Mouse (Mus musculus): Measurements from ENCODE around the gene Zfp637. TPM values are rescaled to one million over a fixed set of nuclear protein-coding genes. Genes with fewer than 3 reads are reported as not detected.
"Not testable (repeated sequence)": the region's sequence is repeated elsewhere in the genome, so short reads cannot be mapped to it uniquely, and the experiment has no call there.

Gene Zfp637
- polyA plus RNA-seq, 1 experiment from 2014 or later: 80.9 TPM

DNA sequence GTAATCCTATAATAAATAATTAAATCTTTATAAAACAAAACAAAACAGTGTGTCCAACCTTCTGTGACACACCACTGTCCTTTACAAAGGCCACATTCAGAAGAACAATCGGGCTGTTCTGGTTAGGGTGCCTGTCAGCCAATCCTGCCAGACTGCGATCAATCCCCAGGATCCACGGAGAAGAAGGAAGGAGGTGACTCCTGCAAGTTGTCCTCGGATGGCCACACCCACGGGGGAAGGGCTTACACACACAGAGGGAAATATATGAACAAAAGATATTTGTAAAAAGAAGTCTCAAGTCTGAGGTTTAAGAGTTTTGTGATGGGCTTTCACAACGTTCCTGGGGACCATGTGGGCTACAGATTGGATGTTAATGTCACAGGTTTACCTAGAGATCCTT is 20.9 kb downstream of the Zfp637 start, which contains the start of gene Zfp239:
Zfp239 (plus strand) TSS at position 253 of the 400 bp plus-strand sequence.
- no peak for ATAC-seq
- TF ChIP-seq EP300 (IDR thresholded peaks at IDR 0.05): no peak
- TF ChIP-seq CTCF (IDR thresholded peaks at IDR 0.05): no peak
- H3K27ac ChIP-seq (ENCODE audit: low read length): no peak within 1 kb of the TSS

GRCm38 (mm10) chr6:117862465-117862864 is 21.5 kb downstream of the Zfp637 start:
- no peak for ATAC-seq
- 73% methylated on average over 8 of the region's 8 CpGs for WGBS
- Histone ChIP-seq H3K9me3 (ENCODE audit: low read length) (no peaks in the 10 kb centered on the region), H3K36me3 (ENCODE audit: insufficient read depth, low read length) (no peaks in the 10 kb centered on the region), H3K27me3 (replicated peaks; ENCODE audit: insufficient read depth, low read length) (no peaks in the 10 kb centered on the region), H3K4me2 (replicated peaks; ENCODE audit: low read depth, low read length) (peak overlapping the region; percentile 97), H3K9ac (replicated peaks; ENCODE audit: low read depth) (no peak overlapping the region), H3K4me1 (ENCODE audit: insufficient read depth, low read depth, low read length) (peaks cover 6% of the 10 kb centered on the region; the same call in 1 of the 2 replicates), H3K27ac (ENCODE audit: low read length) (no peak overlapping the region), H3K4me3 (ENCODE audit: low read depth, low read length) (no peak overlapping the region)
- DNase-seq (ENCODE audit: low spot score): no peak
- TF ChIP-seq CTCF (IDR thresholded peaks at IDR 0.05): no peak
- TF ChIP-seq EP300 (IDR thresholded peaks at IDR 0.05): no peak

More for the DNA sequence above, 20.9 kb downstream of the Zfp637 start, which contains the start of gene Zfp239:
- H3K9me3 ChIP-seq (ENCODE audit: low read length): no peaks in the 10 kb centered on the region
- H3K9ac ChIP-seq (replicated peaks; ENCODE audit: low read depth): no peak within 1 kb of the TSS
- H3K27me3 ChIP-seq (replicated peaks; ENCODE audit: insufficient read depth, low read length): no peaks in the 10 kb centered on the region
- no peak for DNase-seq (ENCODE audit: low spot score)
- peaks cover 6% of the 10 kb centered on the region; the same call in 1 of the 2 replicates for H3K4me1 ChIP-seq (ENCODE audit: insufficient read depth, low read depth, low read length)
- H3K36me3 ChIP-seq (ENCODE audit: insufficient read depth, low read length): no peaks in the 10 kb centered on the region
- H3K4me2 ChIP-seq (replicated peaks; ENCODE audit: low read depth, low read length): peak within 1 kb of the TSS; percentile 97
- WGBS: 57% methylated on average over 6 of the region's 6 CpGs
- H3K4me3 ChIP-seq (ENCODE audit: low read depth, low read length): peak within 1 kb of the TSS; percentile 55

GRCm38 (mm10) chr6:117862899-117863620 is 22.1 kb downstream of the Zfp637 start:
- no peak overlapping the region for H3K27ac ChIP-seq (ENCODE audit: low read length)
- 2% methylated on average over 26 of the region's 26 CpGs for WGBS
- H3K9me3 ChIP-seq (ENCODE audit: low read length): no peaks in the 10 kb centered on the region
- DNase-seq (ENCODE audit: low spot score) (peak; percentile 55), ATAC-seq (peak; percentile 65)
- H3K4me1 ChIP-seq (ENCODE audit: insufficient read depth, low read depth, low read length): peaks cover 6% of the 10 kb centered on the region; the same call in 1 of the 2 replicates
- peak overlapping the region; percentile 97 for H3K4me2 ChIP-seq (replicated peaks; ENCODE audit: low read depth, low read length)
- TF ChIP-seq CTCF (IDR thresholded peaks at IDR 0.05) (no peak), EP300 (IDR thresholded peaks at IDR 0.05) (no peak)
- no peaks in the 10 kb centered on the region for H3K27me3 ChIP-seq (replicated peaks; ENCODE audit: insufficient read depth, low read length)
- no peak overlapping the region for H3K9ac ChIP-seq (replicated peaks; ENCODE audit: low read depth)
- H3K36me3 ChIP-seq (ENCODE audit: insufficient read depth, low read length): no peaks in the 10 kb centered on the region
- H3K4me3 ChIP-seq (ENCODE audit: low read depth, low read length): peak overlapping the region; percentile 55

DNA sequence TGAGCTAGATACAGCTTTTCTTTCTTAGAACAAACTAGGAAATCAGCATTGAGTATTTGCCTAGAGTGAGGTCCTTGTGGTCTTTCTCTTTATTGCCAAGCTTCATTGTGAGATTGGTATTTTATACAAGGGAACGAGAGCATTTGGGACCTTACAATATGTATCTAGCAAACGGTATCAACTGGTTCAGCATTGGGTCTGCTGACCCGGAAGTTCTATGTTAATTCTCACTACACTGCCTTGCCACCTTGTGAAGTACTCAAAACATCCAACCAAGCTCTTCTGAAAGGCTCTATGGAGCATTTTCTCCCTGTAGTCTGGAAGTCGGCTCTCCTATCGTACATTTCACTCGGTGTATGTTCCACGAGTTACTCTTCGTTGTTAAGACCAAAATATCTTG is 22.8 kb downstream of the Zfp637 start:
- H3K4me2 ChIP-seq (replicated peaks; ENCODE audit: low read depth, low read length): no peak overlapping the region; the same call in 1 of the 2 replicates
- H3K27me3 ChIP-seq (replicated peaks; ENCODE audit: insufficient read depth, low read length): no peaks in the 10 kb centered on the region
- TF ChIP-seq EP300 (IDR thresholded peaks at IDR 0.05): no peak
- TF ChIP-seq CTCF (IDR thresholded peaks at IDR 0.05): no peak
- no peaks in the 10 kb centered on the region for H3K9me3 ChIP-seq (ENCODE audit: low read length)
- DNase-seq (ENCODE audit: low spot score): no peak
- no peak overlapping the region for H3K27ac ChIP-seq (ENCODE audit: low read length)
- no peak overlapping the region for H3K9ac ChIP-seq (replicated peaks; ENCODE audit: low read depth)
- H3K36me3 ChIP-seq (ENCODE audit: insufficient read depth, low read length): no peaks in the 10 kb centered on the region
- peaks cover 6% of the 10 kb centered on the region; the same call in 1 of the 2 replicates for H3K4me1 ChIP-seq (ENCODE audit: insufficient read depth, low read depth, low read length)
- WGBS: 92% methylated on average over 8 of the region's 8 CpGs
- no peak overlapping the region for H3K4me3 ChIP-seq (ENCODE audit: low read depth, low read length)
- ATAC-seq: no peak

- DNase-seq (ENCODE audit: low spot score) (no peak), ATAC-seq (no peak)
- TF ChIP-seq CTCF (IDR thresholded peaks at IDR 0.05) (no peak), EP300 (IDR thresholded peaks at IDR 0.05) (no peak)
- Histone ChIP-seq H3K9ac (replicated peaks; ENCODE audit: low read depth) (no peak overlapping the region), H3K4me2 (replicated peaks; ENCODE audit: low read depth, low read length) (no peak overlapping the region), H3K4me3 (ENCODE audit: low read depth, low read length) (no peak overlapping the region), H3K4me1 (ENCODE audit: insufficient read depth, low read depth, low read length) (peaks cover 3% of the 10 kb centered on the region; the same call in 1 of the 2 replicates), H3K27me3 (replicated peaks; ENCODE audit: insufficient read depth, low read length) (no peaks in the 10 kb centered on the region), H3K27ac (ENCODE audit: low read length) (no peak overlapping the region), H3K9me3 (ENCODE audit: low read length) (no peaks in the 10 kb centered on the region), H3K36me3 (ENCODE audit: insufficient read depth, low read length) (no peaks in the 10 kb centered on the region)
- WGBS: 90% methylated on average over 8 of the region's 8 CpGs
Observed at GRCm38 (mm10) chr6:117868187-117868586, 27.2 kb downstream of the Zfp637 start.

DNA sequence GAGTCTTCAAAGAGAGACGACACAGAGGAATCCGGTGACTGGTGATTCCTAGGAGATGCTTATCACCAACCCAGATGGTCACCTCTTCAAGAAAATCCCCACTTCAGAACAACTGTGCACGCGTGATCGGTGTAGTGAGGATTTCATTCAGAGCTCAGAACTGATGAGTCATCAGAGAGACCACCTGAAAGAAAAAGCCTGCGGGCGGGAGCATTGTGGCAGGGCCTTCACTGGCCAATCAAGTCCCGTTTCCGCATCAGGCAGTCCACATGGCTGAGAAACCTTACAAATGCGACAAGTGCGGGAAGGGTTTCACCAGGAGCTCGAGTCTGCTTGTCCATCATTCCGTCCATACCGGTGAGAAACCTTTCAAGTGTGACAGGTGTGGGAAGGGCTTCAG is 30.1 kb downstream of the Zfp637 start:
- Histone ChIP-seq H3K27ac (ENCODE audit: low read length) (no peak overlapping the region), H3K9ac (replicated peaks; ENCODE audit: low read depth) (no peak overlapping the region), H3K9me3 (ENCODE audit: low read length) (no peaks in the 10 kb centered on the region), H3K4me2 (replicated peaks; ENCODE audit: low read depth, low read length) (no peak overlapping the region), H3K4me3 (ENCODE audit: low read depth, low read length) (no peak overlapping the region), H3K36me3 (ENCODE audit: insufficient read depth, low read length) (no peaks in the 10 kb centered on the region), H3K27me3 (replicated peaks; ENCODE audit: insufficient read depth, low read length) (no peaks in the 10 kb centered on the region), H3K4me1 (ENCODE audit: insufficient read depth, low read depth, low read length) (no peaks in the 10 kb centered on the region)
- WGBS: 69% methylated on average over 14 of the region's 14 CpGs
- TF ChIP-seq CTCF (IDR thresholded peaks at IDR 0.05): no peak
- TF ChIP-seq EP300 (IDR thresholded peaks at IDR 0.05): no peak
- DNase-seq (ENCODE audit: low spot score) (no peak), ATAC-seq (no peak)

DNA sequence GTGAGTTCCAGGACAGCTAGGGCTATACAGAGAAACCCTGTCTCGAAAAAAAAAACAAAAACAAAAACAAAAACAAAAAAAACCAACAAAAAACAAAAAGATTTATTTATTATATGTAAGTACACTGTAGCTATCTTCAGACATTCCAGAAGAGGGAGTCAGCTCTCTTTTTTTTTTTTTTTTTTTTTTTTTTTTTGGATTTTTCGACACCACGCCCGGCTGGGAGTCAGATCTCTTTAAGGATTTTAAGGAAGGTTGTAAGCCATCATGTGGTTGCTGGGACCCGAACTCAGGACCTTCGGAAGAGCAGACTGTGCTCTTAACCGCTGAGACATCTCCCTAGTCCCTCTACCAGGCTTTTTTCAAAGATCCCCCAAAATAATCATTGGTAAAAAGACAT is 32.5 kb downstream of the Zfp637 start:
- H3K9ac ChIP-seq (replicated peaks; ENCODE audit: low read depth); ATAC-seq; H3K9me3 ChIP-seq (ENCODE audit: low read length); H3K4me2 ChIP-seq (replicated peaks; ENCODE audit: low read depth, low read length); H3K4me1 ChIP-seq (ENCODE audit: insufficient read depth, low read depth, low read length); H3K27me3 ChIP-seq (replicated peaks; ENCODE audit: insufficient read depth, low read length); H3K4me3 ChIP-seq (ENCODE audit: low read depth, low read length); H3K27ac ChIP-seq (ENCODE audit: low read length); H3K36me3 ChIP-seq (ENCODE audit: insufficient read depth, low read length); DNase-seq (ENCODE audit: low spot score): not testable (repeated sequence)
- WGBS: 89% methylated on average over 7 of the region's 7 CpGs

Data from lung, postnatal 0 days (tissue).